11 mouse cellular contexts compared by ENCODE assay signal in the genomic region with DNA sequence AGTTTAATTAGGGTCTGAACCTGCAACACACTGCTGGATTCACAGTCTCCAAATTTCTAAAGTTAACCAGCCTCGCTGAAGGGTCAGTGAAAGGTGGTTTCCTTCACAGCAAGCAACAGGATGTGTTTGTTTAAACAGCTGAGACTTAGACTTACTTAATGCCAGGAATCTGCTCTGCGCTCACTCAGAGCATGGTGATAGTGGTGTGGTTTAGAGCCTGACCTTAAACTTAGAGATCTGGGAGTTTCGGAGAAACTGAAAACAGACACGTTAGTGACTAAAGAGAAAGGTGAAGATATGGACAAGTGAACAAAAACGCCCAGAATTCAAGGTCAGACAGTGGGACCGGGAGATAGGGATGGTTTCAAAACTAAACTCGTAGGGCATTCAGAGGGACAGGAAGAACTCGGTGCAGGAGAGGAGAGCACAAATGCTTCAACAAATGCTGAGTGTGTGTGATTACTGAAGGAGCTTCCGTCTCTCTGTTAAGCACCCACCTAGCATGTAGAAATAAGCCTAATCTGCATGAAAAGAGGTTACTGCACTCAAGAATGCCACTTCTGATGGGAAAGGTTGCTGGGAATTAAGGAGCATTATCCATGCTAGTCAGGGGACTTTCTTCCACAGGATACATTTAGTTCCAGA.
DNase-seq lines count a peak whose midpoint lies in the region; ATAC-seq and TF ChIP-seq lines count a peak whose summit lies in the region.
"Had no signal": no experiment of that assay in that cellular context is flagged by ENCODE, and none has a peak within 500 bp of the region (broad histone marks: within the 10 kb centered on the region; RNA-seq: fewer than 3 reads in every experiment).

No protein-coding gene starts in this region.

- no peaks in the 10 kb centered on the region for H3K9me3 ChIP-seq in embryonic facial prominence, embryonic 14.5 days (ENCODE audit: control insufficient read depth, low read length)
- no peaks in the 10 kb centered on the region for H3K9me3 ChIP-seq in liver, embryonic 12.5 days (replicated peaks)
- no peaks in the 10 kb centered on the region for H3K9me3 ChIP-seq in stomach, embryonic 15.5 days
- H3K9me3 ChIP-seq in forebrain, embryonic 13.5 days (replicated peaks), result no peaks in the 10 kb centered on the region

- H3K27me3 ChIP-seq in spleen, adult 2 months (ENCODE audit: control insufficient read depth, insufficient read depth, low read length), result no peaks in the 10 kb centered on the region
- H3K27me3 ChIP-seq in embryonic facial prominence, embryonic 14.5 days (replicated peaks; ENCODE audit: control insufficient read depth, insufficient read depth, low read length), result 0 out of 2 replicates have a peak, but pooled peaks cover 4% of the 10 kb centered on the region
- H3K27me3 ChIP-seq in liver, embryonic 12.5 days (replicated peaks), result no peaks in the 10 kb centered on the region
- H3K27me3 ChIP-seq in stomach, embryonic 15.5 days (replicated peaks), result no peaks in the 10 kb centered on the region
- no peaks in the 10 kb centered on the region; the same call in 1 of the 2 replicates for H3K27me3 ChIP-seq in forebrain, embryonic 13.5 days

- H3K4me2 ChIP-seq in embryonic facial prominence, embryonic 14.5 days (ENCODE audit: low read depth, low read length), result peak overlapping the region; percentile 20; the same call in 1 of the 2 replicates
- H3K4me2 ChIP-seq in liver, embryonic 12.5 days, result peak overlapping the region; percentile 41
- peak overlapping the region; percentile 3; the same call in 1 of the 2 replicates for H3K4me2 ChIP-seq in stomach, embryonic 15.5 days
- no peak overlapping the region for H3K4me2 ChIP-seq in forebrain, embryonic 13.5 days

- no peak for ATAC-seq in embryonic facial prominence, embryonic 14.5 days (ENCODE audit: low read depth)
- ATAC-seq in liver, embryonic 12.5 days, result no peak
- no peak for ATAC-seq in stomach, embryonic 15.5 days (ENCODE audit: insufficient read depth, low FRiP score, low read depth)
- no peak for ATAC-seq in forebrain, embryonic 13.5 days
- ATAC-seq: hindbrain, postnatal 0 days had no signal

- peak overlapping the region; percentile 40; the same call in 1 of the 2 replicates for H3K27ac ChIP-seq in spleen, adult 2 months (ENCODE audit: insufficient read depth, low read length)
- peak overlapping the region; percentile 55 for H3K27ac ChIP-seq in embryonic facial prominence, embryonic 14.5 days (replicated peaks; ENCODE audit: low read depth, low read length)
- 0 out of 2 replicates have a peak overlapping the region, but pooled peaks have one; percentile 14 for H3K27ac ChIP-seq in liver, embryonic 12.5 days
- no peak overlapping the region for H3K27ac ChIP-seq in stomach, embryonic 15.5 days
- no peak overlapping the region for H3K27ac ChIP-seq in forebrain, embryonic 13.5 days
- H3K27ac ChIP-seq: hindbrain, postnatal 0 days had no signal

- peaks cover 4% of the 10 kb centered on the region; the same call in 1 of the 2 replicates for H3K4me1 ChIP-seq in spleen, adult 2 months (ENCODE audit: control insufficient read depth, insufficient read depth, insufficient read length)
- peaks cover 6% of the 10 kb centered on the region; the same call in 1 of the 2 replicates for H3K4me1 ChIP-seq in embryonic facial prominence, embryonic 14.5 days (ENCODE audit: control insufficient read depth, insufficient read depth, low read length)
- H3K4me1 ChIP-seq in liver, embryonic 12.5 days, result 0 out of 2 replicates have a peak, but pooled peaks cover 6% of the 10 kb centered on the region
- H3K4me1 ChIP-seq in stomach, embryonic 15.5 days, result 0 out of 2 replicates have a peak, but pooled peaks cover 6% of the 10 kb centered on the region
- H3K4me1 ChIP-seq in forebrain, embryonic 13.5 days, result no peaks in the 10 kb centered on the region

- 8% methylated on average over 9 of the region's 9 CpGs for WGBS in spleen, adult 2 months
- 13% methylated on average over 9 of the region's 9 CpGs for WGBS in embryonic facial prominence, embryonic 14.5 days
- 6% methylated on average over 9 of the region's 9 CpGs for WGBS in liver, embryonic 12.5 days (ENCODE audit: insufficient replicate concordance)
- WGBS in stomach, embryonic 15.5 days, result 13% methylated on average over 9 of the region's 9 CpGs
- 41% methylated on average over 9 of the region's 9 CpGs for WGBS in forebrain, embryonic 13.5 days

- DNase-seq in spleen, adult 2 months (ENCODE audit: low read depth in 1 of 2, low spot score in 2 of 2), result no peak
- no peak for DNase-seq in spleen, adult 18-20 months
- peak; percentile 55 for DNase-seq in embryonic facial prominence, embryonic 14.5 days (ENCODE audit: low spot score)
- no peak for DNase-seq in adrenal gland, postnatal 4 days (ENCODE audit: low spot score in 2 of 2)
- no peak for DNase-seq in thymus, adult 18-20 months
- DNase-seq: cerebellum, postnatal 36 days; right cerebral cortex, adult 18-20 months had no signal

- H3K9ac ChIP-seq in embryonic facial prominence, embryonic 14.5 days (ENCODE audit: low read depth, low read length), result no peak overlapping the region
- H3K9ac ChIP-seq in liver, embryonic 12.5 days, result no peak overlapping the region
- H3K9ac ChIP-seq in stomach, embryonic 15.5 days, result no peak overlapping the region
- H3K9ac ChIP-seq in forebrain, embryonic 13.5 days, result no peak overlapping the region

- no peaks in the 10 kb centered on the region for H3K36me3 ChIP-seq in spleen, adult 2 months (ENCODE audit: control insufficient read depth, insufficient read depth, low read length)
- no peaks in the 10 kb centered on the region for H3K36me3 ChIP-seq in embryonic facial prominence, embryonic 14.5 days (ENCODE audit: control insufficient read depth, insufficient read depth, low read length)
- no peaks in the 10 kb centered on the region for H3K36me3 ChIP-seq in liver, embryonic 12.5 days
- no peaks in the 10 kb centered on the region for H3K36me3 ChIP-seq in stomach, embryonic 15.5 days
- no peaks in the 10 kb centered on the region for H3K36me3 ChIP-seq in forebrain, embryonic 13.5 days (ENCODE audit: poor library complexity, severe bottlenecking)

- TF ChIP-seq POLR2A in spleen, adult 2 months (IDR thresholded peaks at IDR 0.05; ENCODE audit: low read depth, low read length), result no peak

- no peak for TF ChIP-seq CTCF in spleen, adult 2 months (IDR thresholded peaks at IDR 0.05; ENCODE audit: extremely low read depth, insufficient read depth, insufficient read length, insufficient replicate concordance)

- no peak overlapping the region for H3K4me3 ChIP-seq in spleen, adult 2 months (ENCODE audit: extremely low read depth, insufficient read depth, insufficient read length)
- H3K4me3 ChIP-seq in embryonic facial prominence, embryonic 14.5 days (ENCODE audit: low read depth, low read length), result no peak overlapping the region
- H3K4me3 ChIP-seq in liver, embryonic 12.5 days, result no peak overlapping the region
- no peak overlapping the region for H3K4me3 ChIP-seq in stomach, embryonic 15.5 days (replicated peaks)
- H3K4me3 ChIP-seq in forebrain, embryonic 13.5 days, result no peak overlapping the region

Comparison
In these comparisons a context has a peak if more than half of its experiments do, and no peak if none do; other contexts are left out.
1. H3K27ac ChIP-seq: peak in spleen, adult 2 months (single experiment), embryonic facial prominence, embryonic 14.5 days (single experiment) and liver, embryonic 12.5 days (single experiment); none in stomach, embryonic 15.5 days (single experiment) and forebrain, embryonic 13.5 days (single experiment).